Mouse (Mus musculus) neural tube, embryonic 12.5 days (tissue): Measurements from ENCODE around the gene Trafd1. TPM values are rescaled to one million over a fixed set of nuclear protein-coding genes. Genes with fewer than 3 reads are reported as not detected.
"Not testable (repeated sequence)": the region's sequence is repeated elsewhere in the genome, so short reads cannot be mapped to it uniquely, and the experiment has no call there.

Experiments
- ATAC-seq: fragments of 200-750 bp; cut with Nextera tagmentation; 2 replicates; pipeline ENCODE4 v1.8.0; 2017; ENCODE audit warnings: low read depth, mild to moderate bottlenecking, moderate TSS enrichment, moderate library complexity; ENCODE audit not compliant: low FRiP score
- H3K27ac ChIP-seq: fragments of 300-500 bp; sonication (generic); 2 replicates; pipeline ENCODE4 v1.5.1; 2016
- H3K27me3 ChIP-seq: fragments of 300-500 bp; sonication (generic); replicated peaks from 2 replicates; pipeline ENCODE4 v1.6.1; 2016; ENCODE audit warnings: mild to moderate bottlenecking
- H3K36me3 ChIP-seq: fragments of 300-500 bp; sonication (generic); 2 replicates; pipeline ENCODE4 v1.6.1; 2016; ENCODE audit warnings: mild to moderate bottlenecking
- H3K4me1 ChIP-seq: fragments of 300-500 bp; sonication (generic); 2 replicates; pipeline ENCODE4 v1.6.1; 2016
- H3K4me2 ChIP-seq: fragments of 300-500 bp; sonication (generic); replicated peaks from 2 replicates; pipeline ENCODE4 v1.6.1; 2016; ENCODE audit warnings: mild to moderate bottlenecking
- H3K4me3 ChIP-seq: fragments of 300-500 bp; sonication (generic); 2 replicates; pipeline ENCODE4 v1.5.1; 2016
- H3K9ac ChIP-seq: fragments of 300-500 bp; sonication (generic); 2 replicates; pipeline ENCODE4 v1.6.1; 2016; ENCODE audit warnings: mild to moderate bottlenecking
- H3K9me3 ChIP-seq: fragments of 300-500 bp; sonication (generic); 2 replicates; pipeline ENCODE4 v1.6.1; 2016; ENCODE audit warnings: mild to moderate bottlenecking
- WGBS: fragments of 180-500 bp; shearing (Covaris S2); methylation state at CpG from one replicate; pipeline ENCODE4 v1.1.7; 2016; 5-methylcytosine and 5-hydroxymethylcytosine counted together
- polyA plus RNA-seq: library from polyadenylated mRNA; unstranded; fragments of >200 nt; fragmentation: Nextera tagmentation; extraction: Ambion mirVana; gene quantifications from 2 replicates; pipeline ENCODE4 v1.2.1, GENCODE M21; 2016

The Trafd1 gene
- polyA plus RNA-seq, 1 experiment from 2014 or later = 116 TPM

GRCm38 (mm10) chr5:121339507-121340230 is 45.8 kb downstream of the Trafd1 start:
- Histone ChIP-seq H3K9ac (no peak overlapping the region), H3K36me3 (peaks cover 94% of the 10 kb centered on the region), H3K9me3 (no peaks in the 10 kb centered on the region), H3K4me3 (no peak overlapping the region), H3K27ac (no peak overlapping the region), H3K4me2 (no peak overlapping the region), H3K27me3 (no peaks in the 10 kb centered on the region), H3K4me1 (no peaks in the 10 kb centered on the region)
- ATAC-seq = no peak
- 90% methylated on average over 7 of the region's 7 CpGs for WGBS

- Histone ChIP-seq H3K4me3 (no peak overlapping the region), H3K27ac (no peak overlapping the region), H3K9me3 (no peaks in the 10 kb centered on the region), H3K36me3 (peaks cover 94% of the 10 kb centered on the region), H3K4me1 (no peaks in the 10 kb centered on the region), H3K4me2 (no peak overlapping the region), H3K9ac (no peak overlapping the region), H3K27me3 (no peaks in the 10 kb centered on the region)
- 94% methylated on average over 6 of the region's 6 CpGs for WGBS
- ATAC-seq = no peak
These were observed 48.7 kb downstream of the Trafd1 start for GRCm38 (mm10) chr5:121336776-121337175.

GRCm38 (mm10) chr5:121336009-121336408 is 49.4 kb downstream of the Trafd1 start:
- Histone ChIP-seq H3K4me2 (no peak overlapping the region), H3K9ac (no peak overlapping the region), H3K4me1 (no peaks in the 10 kb centered on the region), H3K4me3 (no peak overlapping the region), H3K27me3 (no peaks in the 10 kb centered on the region), H3K9me3 (no peaks in the 10 kb centered on the region), H3K27ac (no peak overlapping the region), H3K36me3 (peaks cover 96% of the 10 kb centered on the region)
- no peak for ATAC-seq
- 83% methylated on average over 3 of the region's 3 CpGs for WGBS

GRCm38 (mm10) chr5:121335426-121335825 is 50.0 kb downstream of the Trafd1 start:
- H3K27ac ChIP-seq = no peak overlapping the region
- peaks cover 96% of the 10 kb centered on the region for H3K36me3 ChIP-seq
- H3K4me1 ChIP-seq = no peaks in the 10 kb centered on the region
- no peaks in the 10 kb centered on the region for H3K27me3 ChIP-seq
- no peak overlapping the region for H3K9ac ChIP-seq
- H3K4me2 ChIP-seq = no peak overlapping the region
- H3K4me3 ChIP-seq = no peak overlapping the region
- ATAC-seq = no peak
- no peaks in the 10 kb centered on the region for H3K9me3 ChIP-seq
- 90% methylated on average over 4 of the region's 4 CpGs for WGBS

- H3K27ac ChIP-seq = no peak overlapping the region
- H3K36me3 ChIP-seq = peaks cover 92% of the 10 kb centered on the region
- no peak overlapping the region for H3K9ac ChIP-seq
- no peak overlapping the region for H3K4me3 ChIP-seq
- no peak overlapping the region for H3K4me2 ChIP-seq
- H3K4me1 ChIP-seq = no peaks in the 10 kb centered on the region; the same call in 1 of the 2 replicates
- H3K27me3 ChIP-seq = no peaks in the 10 kb centered on the region
- WGBS = 84% methylated on average over 5 of the region's 5 CpGs
- ATAC-seq = no peak
- no peaks in the 10 kb centered on the region for H3K9me3 ChIP-seq
These were observed 51.0 kb downstream of the Trafd1 start for GRCm38 (mm10) chr5:121334454-121334853.

- Histone ChIP-seq H3K9me3 (no peaks in the 10 kb centered on the region), H3K27ac (no peak overlapping the region), H3K4me3 (no peak overlapping the region), H3K4me2 (no peak overlapping the region), H3K9ac (no peak overlapping the region), H3K27me3 (no peaks in the 10 kb centered on the region), H3K36me3 (peaks cover 92% of the 10 kb centered on the region), H3K4me1 (no peaks in the 10 kb centered on the region; the same call in 1 of the 2 replicates)
- WGBS = 91% methylated on average over 9 of the region's 9 CpGs
- no peak for ATAC-seq
These were observed 51.5 kb downstream of the Trafd1 start for GRCm38 (mm10) chr5:121333976-121334375.

GRCm38 (mm10) chr5:121331731-121332130 is 53.7 kb downstream of the Trafd1 start:
- no peak overlapping the region for H3K27ac ChIP-seq
- no peak overlapping the region for H3K9ac ChIP-seq
- 95% methylated on average over 10 of the region's 10 CpGs for WGBS
- no peak for ATAC-seq
- H3K36me3 ChIP-seq = peaks cover 88% of the 10 kb centered on the region
- no peaks in the 10 kb centered on the region for H3K27me3 ChIP-seq
- no peak overlapping the region for H3K4me2 ChIP-seq
- no peak overlapping the region for H3K4me3 ChIP-seq
- H3K9me3 ChIP-seq = no peaks in the 10 kb centered on the region
- no peaks in the 10 kb centered on the region; the same call in 1 of the 2 replicates for H3K4me1 ChIP-seq

GRCm38 (mm10) chr5:121330154-121330816 is 55.1 kb downstream of the Trafd1 start:
- not testable (repeated sequence) for H3K4me1 ChIP-seq, H3K27me3 ChIP-seq, H3K9ac ChIP-seq, H3K27ac ChIP-seq, ATAC-seq, H3K9me3 ChIP-seq
- H3K4me2 ChIP-seq = peak overlapping the region; percentile 42
- H3K4me3 ChIP-seq = 0 out of 2 replicates have a peak overlapping the region, but pooled peaks have one; percentile 9
- H3K36me3 ChIP-seq = peaks cover 89% of the 10 kb centered on the region
- 62% methylated on average over 16 of the region's 19 CpGs for whole genome bisulfite sequencing

- Histone ChIP-seq H3K9me3 (no peaks in the 10 kb centered on the region), H3K36me3 (peaks cover 89% of the 10 kb centered on the region), H3K4me2 (peak overlapping the region; percentile 42), H3K9ac (peak overlapping the region; percentile 29; the same call in 1 of the 2 replicates), H3K4me1 (no peaks in the 10 kb centered on the region; the same call in 1 of the 2 replicates), H3K27ac (no peak overlapping the region), H3K4me3 (0 out of 2 replicates have a peak overlapping the region, but pooled peaks have one; percentile 9), H3K27me3 (no peaks in the 10 kb centered on the region)
- 87% methylated on average over 11 of the region's 11 CpGs for WGBS
- no peak for ATAC-seq
These were observed 55.9 kb downstream of the Trafd1 start for GRCm38 (mm10) chr5:121329333-121330058.

GRCm38 (mm10) chr5:121326079-121326805 is 59.2 kb downstream of the Trafd1 start:
- Histone ChIP-seq H3K4me2 (no peak overlapping the region), H3K27ac (no peak overlapping the region), H3K9ac (no peak overlapping the region), H3K4me3 (no peak overlapping the region), H3K4me1 (no peaks in the 10 kb centered on the region; the same call in 1 of the 2 replicates), H3K9me3 (no peaks in the 10 kb centered on the region), H3K27me3 (no peaks in the 10 kb centered on the region), H3K36me3 (peaks cover 89% of the 10 kb centered on the region)
- ATAC-seq = no peak
- WGBS = 49% methylated on average over 14 of the region's 14 CpGs
